Mouse (Mus musculus) gastrocnemius, postnatal 36 days (tissue): Measurements from ENCODE around the gene Gm14288. TPM values are rescaled to one million over a fixed set of nuclear protein-coding genes. Genes with fewer than 3 reads are reported as not detected.
"Not testable (repeated sequence)": the region's sequence is repeated elsewhere in the genome, so short reads cannot be mapped to it uniquely, and the experiment has no call there.

Experiments used
- DNase-seq, 2 experiments: peaks; one replicate each; pipeline ENCODE4 v3.0.0; 2022
- intact Hi-C: fragments of 180-260 bp; cut with DNase I; formaldehyde crosslinking; loops from one replicate; pipeline ENCODE4 v1.15.1; 2025
- long read RNA-seq, 2 experiments: library from polyadenylated mRNA; stranded (forward); transcript quantifications; one replicate each; pipeline ENCODE4 v2.0.0; 2021
- total RNA-seq, 2 experiments: library from RNA; stranded (reverse); gene quantifications; 2 replicates each; pipeline ENCODE4 v1.2.3; 2021

Gene Gm14288
- 1 to 10 TPM in 1 of 2 experiments, under 1 TPM in 1; 0.72 to 6.1 TPM for total RNA-seq
- long read RNA-seq, experiment 1, partial matches to known transcripts: 0 of 2 reads
- long read RNA-seq, experiment 1, other reads (novel, unspliced or antisense): 0 of 2 reads
- long read RNA-seq, experiment 2, transcript Gm14288-201 (3 exons, 3,438 nt): major isoform, 5 of 5 reads
- long read RNA-seq, experiment 2, partial matches to known transcripts: 0 of 5 reads
- long read RNA-seq, experiment 2, other reads (novel, unspliced or antisense): 0 of 5 reads

DNA sequence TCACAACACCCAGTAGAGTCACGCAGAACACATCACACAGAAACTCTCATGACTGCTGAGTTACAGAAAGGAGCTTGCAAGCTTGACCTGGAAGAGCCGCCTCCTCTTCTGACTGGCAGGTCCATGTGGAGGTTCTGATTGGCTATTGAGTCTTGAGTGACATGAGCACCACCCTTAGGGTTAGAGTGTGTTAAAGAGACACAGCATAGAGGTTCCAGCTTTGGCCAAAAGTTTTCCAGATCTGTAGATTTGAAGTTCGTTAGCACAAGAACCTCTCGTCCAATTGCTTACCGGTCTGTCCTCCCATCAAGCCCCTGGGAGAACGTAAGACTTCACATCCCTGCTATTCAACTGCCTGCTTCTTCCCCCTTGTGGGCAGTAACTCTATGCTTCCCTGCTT, at the start of gene Gm14288:
Gm14288 (minus strand) TSS at position 101 of the 400 bp plus-strand sequence.
- DNase-seq, intact Hi-C loops: not testable (repeated sequence)

DNA sequence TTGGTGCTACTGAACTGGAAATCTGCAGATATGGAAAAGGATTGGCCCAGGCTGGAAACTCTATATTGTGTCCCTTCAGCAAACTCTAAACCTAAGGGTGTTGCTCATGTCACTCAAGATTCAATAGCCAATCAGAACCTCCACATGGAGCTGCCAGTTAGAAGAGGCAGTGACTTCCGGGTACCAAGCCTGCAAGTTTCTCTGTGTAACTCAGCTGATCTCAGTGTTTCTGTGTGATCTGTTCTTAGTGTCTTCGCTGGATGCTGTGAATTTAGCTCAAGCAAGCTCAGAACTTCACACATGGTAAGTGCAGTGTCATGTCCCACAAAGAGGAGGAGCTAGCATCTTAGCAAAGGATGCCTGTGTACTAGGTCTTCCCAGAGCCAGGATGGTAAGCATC, 59.7 kb downstream of the Gm14288 start, which contains the start of gene Gm2007:
Gm2007 (plus strand) TSS at position 301 of the 400 bp plus-strand sequence.
- intact Hi-C loops, DNase-seq: not testable (repeated sequence)

Other genes with a start within 250 kb of the Gm14288 start
- gene Gm11007, start 157.1 kb downstream of the Gm14288 start, total RNA-seq: not detected
- gene Zfp969, start 97.4 kb downstream of the Gm14288 start, total RNA-seq: not detected
- not detected for gene Gm2007, start 59.6 kb downstream of the Gm14288 start, total RNA-seq
- gene Gm6710, start 68.1 kb upstream of the Gm14288 start, total RNA-seq: 1 to 10 TPM; 7.8 to 8.5 TPM
- 1 to 10 TPM; 4.0 to 5.1 TPM for gene Zfp966, start 130.0 kb upstream of the Gm14288 start, total RNA-seq
- 10 to 100 TPM; 17.0 to 20.5 TPM for gene Gm2026, start 164.2 kb upstream of the Gm14288 start, total RNA-seq